Mouse (Mus musculus) heart, adult 2 months (tissue): ENCODE data around the gene Gm7168.
"Not testable (repeated sequence)": the region's sequence is repeated elsewhere in the genome, so short reads cannot be mapped to it uniquely, and the experiment has no call there.

Experiments
- CTCF ChIP-seq: fragments of 200-600 bp; IDR thresholded peaks from 2 replicates; pipeline ENCODE4 v1.8.1; 2022; ENCODE audit warnings: antibody characterized with exemption, mild to moderate bottlenecking, moderate library complexity
- POLR2A ChIP-seq: fragments of 200-500 bp; IDR thresholded peaks from 2 replicates; pipeline ENCODE4 v1.6.1; 2011; ENCODE audit warnings: mild to moderate bottlenecking, low read depth, low read length, control low read depth; ENCODE audit not compliant: insufficient read depth

GRCm38 (mm10) chr17:13969917-13970316, 21.7 kb downstream of the Gm7168 start:
- not testable (repeated sequence) for TF ChIP-seq POLR2A, CTCF
